Mouse (Mus musculus) c-Kit-positive CD71-positive TER-119-positive erythroid progenitor cells, embryonic 14.5 days (primary cell): ENCODE results near the gene Grin2a.

Experiments
- DNase-seq: peaks from one replicate; pipeline ENCODE4 v3.0.0-alpha.2; 2013; ENCODE audit warnings: low spot score

Grin2a gene

DNA sequence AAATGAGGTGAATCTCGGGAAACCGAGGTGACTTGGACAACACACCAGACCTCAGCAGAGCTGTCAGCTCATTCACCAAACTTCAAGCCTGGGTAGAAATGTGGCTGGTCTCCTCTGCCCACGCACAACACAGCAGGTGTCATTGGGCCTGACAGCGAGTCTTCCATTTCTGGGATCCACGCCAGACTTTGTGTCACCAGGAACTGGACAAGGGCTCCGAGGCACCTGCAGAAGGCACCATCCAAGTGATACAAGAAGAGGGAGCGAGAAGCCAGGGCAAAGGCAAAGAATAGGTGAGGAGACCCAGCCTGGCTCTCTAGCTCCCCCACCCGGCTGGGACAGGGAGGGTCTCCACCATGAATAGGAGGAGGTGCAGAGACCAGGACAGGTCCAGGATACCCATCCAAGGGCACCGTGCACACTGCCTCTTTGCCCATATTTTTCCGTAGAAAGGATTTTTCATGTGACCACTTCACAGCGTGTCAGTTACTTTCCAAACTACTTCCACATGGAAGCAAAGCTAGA is 244.3 kb downstream of the Grin2a start:
- no peak for DNase-seq

- no peak for DNase-seq
Observed at GRCm38 (mm10) chr16:9749661-9750060, 245.7 kb downstream of the Grin2a start.

- no peak for DNase-seq
Observed at GRCm38 (mm10) chr16:9742443-9742842, 252.9 kb downstream of the Grin2a start.

GRCm38 (mm10) chr16:9738679-9739078 is 256.7 kb downstream of the Grin2a start:
- DNase-seq = no peak

DNA sequence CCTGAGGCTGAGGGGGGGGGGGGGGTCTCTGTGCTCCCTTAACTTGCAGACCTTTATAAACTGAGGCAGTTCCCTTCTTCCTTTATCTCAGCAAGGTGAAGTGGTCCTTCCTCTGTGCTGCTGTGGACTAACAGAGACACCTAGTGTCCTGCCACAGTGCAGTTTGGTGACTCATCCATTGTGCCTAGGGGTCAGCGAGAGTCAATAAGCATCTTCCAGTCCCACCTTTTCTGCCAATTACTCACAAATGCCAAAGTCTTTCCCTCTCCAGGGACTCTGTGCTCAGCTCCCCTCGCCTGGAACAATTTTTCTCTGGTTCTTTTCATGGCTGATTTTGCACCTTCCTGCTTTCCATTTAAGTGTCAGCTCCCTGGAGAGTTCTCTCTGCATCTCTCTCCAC is 258.2 kb downstream of the Grin2a start:
- no peak for DNase-seq

GRCm38 (mm10) chr16:9735365-9736080 is 259.8 kb downstream of the Grin2a start:
- no peak for DNase-seq

DNA sequence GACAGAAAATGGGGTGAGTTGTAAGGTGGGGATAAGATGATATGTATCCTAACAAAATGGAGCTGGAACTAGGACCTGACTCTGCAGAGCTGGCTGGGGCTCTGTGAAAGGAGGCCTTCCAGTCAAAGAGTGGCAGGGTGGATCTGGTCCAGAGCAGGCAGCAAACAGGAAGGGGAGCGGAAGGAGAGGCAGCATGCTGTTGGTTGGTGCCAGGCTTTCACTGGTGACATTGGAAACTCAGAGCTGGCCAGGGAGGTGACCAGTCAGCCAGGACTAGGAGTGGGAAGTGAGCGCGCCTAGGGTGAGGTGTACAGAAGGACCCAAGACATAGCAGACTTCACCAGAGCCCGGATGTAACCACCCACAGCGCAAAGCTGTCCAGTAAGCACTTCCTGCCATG is 267.8 kb downstream of the Grin2a start:
- no peak for DNase-seq

GRCm38 (mm10) chr16:9725578-9726113 is 269.7 kb downstream of the Grin2a start:
- no peak for DNase-seq

DNA sequence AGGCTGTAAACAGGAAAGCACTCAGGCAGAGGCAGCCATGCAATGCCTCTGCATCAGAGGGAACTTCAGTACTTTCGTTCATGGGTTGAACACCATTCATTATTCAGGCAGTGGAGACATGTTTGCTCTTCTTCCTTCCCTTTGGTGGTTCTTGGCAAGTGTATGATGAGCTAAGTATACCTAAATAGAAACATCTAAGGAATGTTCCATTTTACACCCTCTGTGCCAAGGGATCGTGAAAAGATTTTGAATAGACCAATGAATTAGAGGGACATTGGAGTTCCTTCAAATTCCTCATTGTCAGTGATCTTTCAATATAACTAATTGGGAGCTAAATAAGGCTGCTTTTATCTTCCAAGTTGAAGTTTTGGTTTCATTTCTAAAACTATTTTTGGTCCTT is 284.0 kb downstream of the Grin2a start:
- no peak for DNase-seq

- DNase-seq = no peak
Observed at GRCm38 (mm10) chr16:9709921-9710320, 285.4 kb downstream of the Grin2a start.

- DNase-seq = no peak
Observed at GRCm38 (mm10) chr16:9697141-9697540, 298.2 kb downstream of the Grin2a start.

GRCm38 (mm10) chr16:9694081-9694480 is 301.3 kb downstream of the Grin2a start:
- DNase-seq = no peak

DNA sequence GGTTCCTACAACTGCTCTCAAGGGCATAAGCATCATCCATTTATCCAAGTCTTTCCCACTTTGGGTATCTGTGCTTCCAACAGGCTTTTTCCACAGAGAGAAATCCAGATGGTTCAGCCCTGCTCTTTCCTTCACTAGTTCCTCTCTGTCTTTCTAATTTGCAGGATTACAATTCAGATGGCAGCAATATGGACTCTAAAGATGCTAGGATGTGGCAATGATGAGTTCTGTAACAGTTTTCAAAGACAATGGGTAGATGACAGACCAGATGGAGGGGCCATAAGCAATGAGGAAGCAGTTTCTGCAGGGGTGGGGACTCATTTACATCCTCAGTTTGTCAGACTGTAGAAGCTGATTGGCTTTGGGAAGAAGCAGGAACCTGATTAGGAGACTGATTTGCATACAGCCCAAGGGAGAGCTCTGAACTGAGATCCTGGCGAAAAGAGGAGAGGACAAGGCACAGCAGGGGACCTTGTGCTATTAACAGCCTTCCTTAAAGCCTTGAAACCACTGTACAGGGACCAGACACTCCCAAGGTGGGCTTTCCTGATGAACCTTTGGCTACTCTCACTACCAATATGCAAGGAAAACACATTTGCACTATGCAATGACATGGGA is 306.7 kb downstream of the Grin2a start:
- no peak for DNase-seq

GRCm38 (mm10) chr16:9680572-9680971 is 314.8 kb downstream of the Grin2a start:
- no peak for DNase-seq

DNA sequence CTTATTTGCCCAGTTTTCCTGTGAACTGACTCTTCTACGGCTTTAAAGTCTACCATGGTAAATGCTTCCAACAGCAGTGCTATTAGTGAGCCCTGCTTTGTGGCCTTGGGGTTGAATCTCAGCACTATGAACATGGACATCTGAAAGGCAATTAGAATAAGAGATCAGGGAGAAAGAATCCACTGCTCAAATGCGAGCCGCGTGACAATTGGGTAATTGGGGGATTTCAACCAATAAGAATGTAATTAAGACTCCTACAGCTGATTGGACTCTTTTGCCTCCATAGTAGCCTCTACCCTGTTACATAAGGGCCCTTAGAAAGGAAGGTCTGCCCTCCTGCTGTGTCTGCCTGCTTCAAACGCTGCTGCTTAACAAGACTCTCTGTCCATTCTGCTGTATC is 315.4 kb downstream of the Grin2a start:
- DNase-seq = no peak

GRCm38 (mm10) chr16:9678750-9679149 is 316.6 kb downstream of the Grin2a start:
- DNase-seq = no peak

DNA sequence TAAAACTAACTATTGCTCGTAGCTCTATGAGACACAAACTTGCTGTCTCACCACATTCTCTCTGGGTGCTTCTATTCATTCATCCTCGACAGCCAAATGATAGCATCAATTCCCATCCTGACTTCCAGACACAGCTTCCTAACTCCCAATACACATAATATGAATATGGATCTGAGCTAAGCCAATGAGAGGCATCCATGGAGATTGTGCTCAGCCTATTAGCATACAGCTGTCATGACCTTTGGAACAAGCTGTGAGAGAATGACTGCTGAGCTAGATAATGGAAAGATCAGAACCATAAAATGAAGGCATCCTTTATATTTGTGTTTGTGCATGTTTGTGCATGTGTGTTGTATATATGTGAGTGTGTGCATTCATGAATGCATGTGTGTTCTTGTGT is 323.0 kb downstream of the Grin2a start:
- DNase-seq = no peak

DNA sequence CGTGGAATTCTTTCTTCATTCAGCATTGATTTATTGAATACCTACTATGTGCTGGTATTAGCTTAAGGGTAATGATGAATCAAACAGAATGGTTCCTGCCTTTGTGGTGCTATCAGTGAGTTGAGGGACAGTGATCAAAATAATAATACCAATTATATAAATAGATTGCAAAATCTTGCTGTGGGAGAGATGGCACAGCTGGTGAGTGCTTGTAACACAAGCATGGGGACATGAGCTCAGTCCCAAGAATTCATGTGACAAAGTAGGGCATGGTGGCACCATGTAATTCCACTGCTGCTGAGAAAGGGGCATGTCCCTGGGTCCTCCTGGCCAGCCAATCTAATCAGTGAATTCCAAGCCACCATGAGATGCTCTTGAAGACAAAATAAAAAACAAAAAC is 324.1 kb downstream of the Grin2a start:
- no peak for DNase-seq

DNA sequence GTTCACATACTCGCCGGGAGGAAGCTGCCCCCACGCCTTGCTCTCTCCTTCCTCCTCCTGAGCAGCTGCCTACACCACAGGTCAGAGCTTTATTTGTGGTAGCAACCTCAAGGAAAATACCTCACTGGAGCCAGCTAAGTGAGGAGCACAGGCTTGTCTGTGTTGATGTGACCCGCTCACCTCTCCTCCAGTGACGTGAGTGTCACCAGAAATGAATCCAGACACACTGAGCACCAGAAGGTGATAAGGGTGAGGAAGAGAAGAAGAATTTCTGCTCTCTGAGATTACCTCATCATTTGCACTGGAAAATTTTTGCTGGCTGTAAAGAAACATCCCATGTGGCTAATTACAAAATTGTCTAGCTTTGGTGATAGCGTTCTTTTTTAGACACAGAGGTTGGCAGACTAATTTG is 324.6 kb downstream of the Grin2a start:
- DNase-seq = no peak

DNA sequence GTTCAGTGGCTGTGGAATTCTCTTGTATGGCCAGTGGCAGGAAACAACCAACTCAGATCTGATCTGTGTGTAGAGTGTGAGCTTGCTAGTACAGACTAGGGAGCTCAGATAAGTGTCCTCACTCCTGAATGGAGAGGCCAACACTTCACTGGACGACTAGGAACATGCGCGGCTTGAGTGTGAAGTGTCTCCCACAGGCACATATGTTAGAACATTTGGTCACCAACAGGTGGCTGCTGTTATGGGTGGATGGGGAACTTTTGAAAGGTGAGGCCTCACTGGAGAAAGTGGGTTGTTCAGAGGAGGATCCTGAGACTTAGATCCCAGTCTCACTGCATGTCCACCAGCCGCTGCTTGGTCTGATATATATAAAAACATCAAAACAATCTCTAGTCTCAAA is 329.5 kb downstream of the Grin2a start:
- DNase-seq = no peak

- no peak for DNase-seq
Observed at GRCm38 (mm10) chr16:9664060-9664459, 331.3 kb downstream of the Grin2a start.

GRCm38 (mm10) chr16:9663508-9663907 is 331.9 kb downstream of the Grin2a start:
- no peak for DNase-seq

DNA sequence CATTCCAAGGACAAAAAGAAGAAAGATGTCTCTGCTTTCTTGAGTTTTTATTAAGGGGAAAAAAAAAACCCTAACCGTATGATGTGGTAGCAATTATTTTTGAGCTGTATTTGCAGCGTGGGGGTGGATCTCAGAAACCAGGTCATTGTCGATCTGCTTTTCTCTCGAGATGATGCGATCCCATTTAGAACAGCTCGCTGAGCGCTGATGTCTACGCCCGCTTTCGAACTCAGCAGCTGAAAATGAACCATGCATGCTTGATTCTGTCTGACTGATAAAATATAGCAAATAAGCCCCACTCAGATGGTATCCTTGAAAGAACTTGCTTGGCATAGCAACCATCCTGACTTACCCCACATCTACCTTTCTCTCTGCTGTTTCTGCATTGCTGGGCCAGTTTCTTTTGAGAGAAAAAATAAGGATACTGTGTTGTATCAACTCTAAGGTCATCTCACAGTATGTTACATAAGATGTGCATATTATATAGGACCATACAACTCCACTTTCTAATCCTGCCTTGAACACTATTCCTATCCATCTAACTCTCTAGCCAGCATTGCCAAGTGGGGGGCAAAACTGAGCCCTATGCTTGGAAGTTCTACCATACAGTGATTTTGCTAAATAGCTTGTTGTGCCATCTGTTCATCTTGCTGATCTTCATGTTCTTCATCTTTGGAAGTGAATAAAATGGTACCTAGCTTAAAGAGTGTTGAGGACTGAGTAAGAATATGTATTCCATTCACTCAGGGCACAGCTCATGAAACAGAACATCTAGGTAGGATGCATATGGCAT is 369.5 kb downstream of the Grin2a start:
- no peak for DNase-seq
